Mouse (Mus musculus) liver, postnatal 0 days (tissue): ENCODE results near the gene Smtn.

Experiments used
- CTCF ChIP-seq: sonication (generic); IDR thresholded peaks from 2 replicates; pipeline ENCODE4 v1.5.1; 2016; ENCODE audit warnings: antibody characterized with exemption, low read depth
- EP300 ChIP-seq: IDR thresholded peaks from 2 replicates; pipeline ENCODE4 v1.6.1; 2016; ENCODE audit warnings: antibody characterized with exemption, low read depth, mild to moderate bottlenecking

GRCm38 (mm10) chr11:3520919-3521318 lies 19.5 kb downstream of the Smtn start:
- TF ChIP-seq CTCF, result no peak
- TF ChIP-seq EP300, result no peak
